Mouse (Mus musculus) G1E-ER4 (cell line): ENCODE measurements at regions not wholly inside any gene's neighbourhood (a gene's known extent, or its start where the extent isn't known, plus 50 kb on each side); places are given as distances from the start of the nearest gene placed in this dataset.

Source experiments
- GATA1 ChIP-seq: IDR thresholded peaks from one replicate; pipeline ENCODE4 v1.8.0; 2012; ENCODE audit warnings: low read length, inconsistent platforms

DNA sequence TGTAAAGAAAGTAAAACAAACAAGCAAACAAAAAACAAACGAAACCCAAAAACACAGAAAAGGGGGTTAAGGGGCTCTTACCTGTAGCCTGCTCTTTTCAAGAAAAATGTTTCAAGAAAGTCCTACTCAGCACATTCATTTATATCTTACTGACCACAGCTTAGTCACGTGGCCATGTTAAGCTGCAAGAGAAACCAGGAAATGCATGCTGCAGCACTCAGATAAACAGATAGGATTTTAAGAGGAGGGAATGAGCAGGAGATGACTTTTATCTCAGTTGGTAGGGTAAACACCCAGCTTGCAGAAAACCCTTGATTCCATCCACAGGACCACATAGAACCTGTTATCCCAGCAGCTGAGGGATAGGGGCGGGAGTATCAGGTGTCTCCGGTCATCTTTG lies 62.9 kb upstream of the Sfmbt2 start:
- peak; percentile 64 for TF ChIP-seq GATA1

- no peak for TF ChIP-seq GATA1
Observed at GRCm38 (mm10) chr2:10309656-10310055, 60.7 kb upstream of the Sfmbt2 start.

DNA sequence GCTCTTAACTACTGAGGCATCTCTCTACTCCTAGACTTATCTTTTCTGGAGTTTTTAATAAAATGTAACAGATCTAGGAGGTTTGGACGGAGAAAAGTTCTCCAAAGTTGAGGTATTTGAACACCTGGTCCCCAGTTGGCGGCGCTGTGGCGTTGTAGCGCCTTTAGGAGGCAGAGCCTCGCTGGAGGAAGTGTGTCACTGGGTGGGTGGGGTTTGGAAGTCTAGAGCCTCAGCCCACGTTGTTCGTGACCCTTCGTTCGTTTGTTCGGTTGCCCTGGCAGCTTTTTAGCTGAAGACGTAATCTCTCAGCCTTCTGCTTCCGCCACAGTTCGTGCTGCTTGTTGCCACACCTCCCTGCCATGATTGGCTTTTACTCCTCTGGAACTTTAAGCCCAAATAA lies 58.6 kb upstream of the Sfmbt2 start:
- no peak for TF ChIP-seq GATA1

DNA sequence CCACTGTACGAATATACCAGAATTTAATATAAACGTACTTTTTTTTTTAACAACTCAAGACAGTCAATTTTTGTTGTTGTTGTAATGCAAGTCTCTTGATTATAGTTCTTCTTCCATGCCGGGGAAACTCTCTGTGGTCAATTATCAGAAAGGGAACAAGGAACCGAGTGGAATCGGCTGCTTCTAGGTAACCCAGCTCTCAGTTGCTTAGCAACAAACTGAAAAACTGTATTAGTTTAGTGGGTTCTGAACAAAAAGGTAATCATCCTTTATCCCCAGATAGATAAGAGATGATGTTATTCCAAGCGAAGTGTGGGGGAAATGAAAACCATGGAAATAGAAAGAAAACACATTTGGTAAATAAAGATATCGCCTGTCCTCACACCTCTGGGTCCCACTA lies 57.9 kb upstream of the Sfmbt2 start:
- TF ChIP-seq GATA1, result no peak

GRCm38 (mm10) chr2:10314251-10315243 lies 55.8 kb upstream of the Sfmbt2 start:
- no peak for TF ChIP-seq GATA1

GRCm38 (mm10) chr2:10316347-10316746 lies 54.0 kb upstream of the Sfmbt2 start:
- TF ChIP-seq GATA1, result no peak

- no peak for TF ChIP-seq GATA1
Observed at GRCm38 (mm10) chr2:10318166-10318768, 52.0 kb upstream of the Sfmbt2 start.
